Mouse (Mus musculus) neural tube, embryonic 13.5 days (tissue): ENCODE measurements at regions not wholly inside any gene's neighbourhood (a gene's known extent, or its start where the extent isn't known, plus 50 kb on each side); places are given as distances from the start of the nearest gene placed in this dataset.

Experiments used
- ATAC-seq: fragments of 200-750 bp; cut with Nextera tagmentation; 2 replicates; pipeline ENCODE4 v1.8.0; 2017; ENCODE audit warnings: low read depth, mild to moderate bottlenecking, moderate TSS enrichment, moderate library complexity
- H3K27ac ChIP-seq: fragments of 300-500 bp; sonication (generic); replicated peaks from 2 replicates; pipeline ENCODE4 v1.5.1; 2015; ENCODE audit warnings: moderate library complexity, mild to moderate bottlenecking, inconsistent platforms
- H3K27me3 ChIP-seq: fragments of 300-500 bp; sonication (generic); 2 replicates; pipeline ENCODE4 v1.6.1; 2015; ENCODE audit warnings: mild to moderate bottlenecking, inconsistent platforms
- H3K36me3 ChIP-seq: fragments of 300-500 bp; sonication (generic); 2 replicates; pipeline ENCODE4 v1.6.1; 2015; ENCODE audit warnings: mild to moderate bottlenecking, inconsistent platforms
- H3K4me1 ChIP-seq: fragments of 300-500 bp; sonication (generic); replicated peaks from 2 replicates; pipeline ENCODE4 v1.6.1; 2015; ENCODE audit warnings: inconsistent platforms
- H3K4me2 ChIP-seq: fragments of 300-500 bp; sonication (generic); 2 replicates; pipeline ENCODE4 v1.6.1; 2015; ENCODE audit warnings: inconsistent platforms, mild to moderate bottlenecking, moderate library complexity
- H3K4me3 ChIP-seq: fragments of 300-500 bp; sonication (generic); 2 replicates; pipeline ENCODE4 v1.5.1; 2015; ENCODE audit warnings: mild to moderate bottlenecking, inconsistent platforms
- H3K9ac ChIP-seq: fragments of 300-500 bp; sonication (generic); 2 replicates; pipeline ENCODE4 v1.6.1; 2015; ENCODE audit warnings: moderate library complexity, mild to moderate bottlenecking, inconsistent platforms
- H3K9me3 ChIP-seq: fragments of 300-500 bp; sonication (generic); 2 replicates; pipeline ENCODE4 v1.6.1; 2016; ENCODE audit warnings: inconsistent platforms
- WGBS: fragments of 180-500 bp; shearing (Covaris S2); methylation state at CpG from one replicate; pipeline ENCODE4 v1.1.7; 2015; 5-methylcytosine and 5-hydroxymethylcytosine counted together

GRCm38 (mm10) chr17:47317651-47318050, 51.0 kb upstream of the Mrps10 start:
- Histone ChIP-seq H3K27ac (no peak overlapping the region), H3K9ac (no peak overlapping the region), H3K36me3 (peaks cover 62% of the 10 kb centered on the region), H3K27me3 (no peaks in the 10 kb centered on the region), H3K4me1 (no peaks in the 10 kb centered on the region), H3K9me3 (no peaks in the 10 kb centered on the region), H3K4me2 (no peak overlapping the region), H3K4me3 (no peak overlapping the region)
- WGBS = 88% methylated on average over 11 of the region's 11 CpGs
- ATAC-seq = no peak

- Histone ChIP-seq H3K9ac (no peak overlapping the region), H3K4me3 (no peak overlapping the region), H3K4me1 (no peaks in the 10 kb centered on the region), H3K27me3 (no peaks in the 10 kb centered on the region), H3K36me3 (peaks cover 43% of the 10 kb centered on the region), H3K4me2 (no peak overlapping the region), H3K27ac (no peak overlapping the region), H3K9me3 (no peaks in the 10 kb centered on the region)
- 92% methylated on average over 7 of the region's 7 CpGs for whole genome bisulfite sequencing
- no peak for ATAC-seq
Measured at GRCm38 (mm10) chr17:47313162-47313561, 55.5 kb upstream of the Mrps10 start.

DNA sequence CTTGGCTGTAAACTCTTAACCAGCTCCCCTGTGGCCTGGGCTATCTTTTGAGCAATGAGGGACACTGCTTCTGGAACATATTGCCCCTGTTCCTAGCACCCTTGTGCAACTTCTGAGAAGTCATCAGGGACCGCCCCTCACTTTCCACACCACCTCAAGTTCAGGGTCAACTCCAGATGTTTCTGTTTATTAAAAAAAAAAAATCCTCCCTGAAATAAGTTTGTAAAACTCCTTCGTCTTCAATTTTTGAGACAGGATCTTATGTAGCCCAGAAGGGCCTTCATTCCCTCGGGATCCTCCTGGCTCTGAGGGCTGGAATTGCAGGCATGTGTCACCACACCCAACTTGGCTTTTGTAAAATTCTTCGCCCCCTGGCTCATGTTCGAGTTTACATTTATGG, 57.4 kb upstream of the Mrps10 start:
- Histone ChIP-seq H3K27me3 (no peaks in the 10 kb centered on the region), H3K9ac (no peak overlapping the region), H3K9me3 (no peaks in the 10 kb centered on the region), H3K4me1 (peaks cover 4% of the 10 kb centered on the region), H3K4me2 (no peak overlapping the region), H3K27ac (no peak overlapping the region), H3K4me3 (no peak overlapping the region), H3K36me3 (peaks cover 27% of the 10 kb centered on the region)
- ATAC-seq = no peak
- 92% methylated on average over 5 of the region's 5 CpGs for WGBS

GRCm38 (mm10) chr17:47306027-47306761, 62.5 kb upstream of the Mrps10 start:
- Histone ChIP-seq H3K4me2 (no peak overlapping the region), H3K36me3 (no peaks in the 10 kb centered on the region), H3K9ac (no peak overlapping the region), H3K4me3 (no peak overlapping the region), H3K4me1 (peaks cover 30% of the 10 kb centered on the region), H3K27me3 (no peaks in the 10 kb centered on the region), H3K9me3 (no peaks in the 10 kb centered on the region), H3K27ac (peak overlapping the region; percentile 28)
- ATAC-seq = 0 out of 2 replicates have a peak, but pooled peaks have one; percentile 17
- WGBS = 39% methylated on average over 13 of the region's 13 CpGs

DNA sequence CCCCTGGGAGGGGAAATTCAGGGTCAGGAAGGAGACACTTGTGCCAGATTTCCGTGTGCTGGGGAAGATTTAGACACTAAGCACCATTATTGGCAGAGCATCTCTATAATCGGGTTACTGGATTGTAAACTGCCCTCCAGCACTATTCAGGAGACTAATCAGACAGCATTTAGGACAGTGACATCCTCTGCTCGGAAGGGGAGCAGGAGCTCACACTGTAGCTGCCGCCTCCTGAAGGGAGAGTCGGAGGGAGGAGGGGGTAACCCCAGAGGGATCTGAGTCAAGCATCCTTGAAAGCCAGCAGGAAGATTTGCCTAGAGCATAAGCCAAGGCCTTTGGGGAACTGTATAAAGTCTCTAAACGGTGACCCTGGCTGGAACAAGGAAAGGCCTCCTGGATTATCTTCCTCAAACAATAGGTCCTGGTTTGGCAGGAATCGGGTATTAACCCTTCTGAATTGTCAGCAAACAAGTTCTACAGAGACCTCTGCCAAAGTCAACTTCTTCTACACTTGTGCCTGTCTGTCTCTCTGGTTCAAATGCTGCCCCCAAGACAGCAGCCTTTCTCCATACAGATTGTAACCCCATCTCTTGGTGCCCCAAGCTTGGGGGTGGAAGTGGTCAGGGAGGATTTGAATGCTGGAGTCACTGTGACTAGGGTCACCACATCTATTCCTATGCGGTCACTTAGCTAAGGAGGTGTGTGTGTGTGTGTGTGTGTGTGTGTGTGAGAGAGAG, 64.1 kb upstream of the Mrps10 start:
- Histone ChIP-seq H3K4me1 (peaks cover 30% of the 10 kb centered on the region), H3K36me3 (no peaks in the 10 kb centered on the region), H3K27me3 (no peaks in the 10 kb centered on the region), H3K4me2 (no peak overlapping the region), H3K4me3 (no peak overlapping the region), H3K9ac (0 out of 2 replicates have a peak overlapping the region, but pooled peaks have one; percentile 17), H3K9me3 (no peaks in the 10 kb centered on the region), H3K27ac (no peak overlapping the region)
- 51% methylated on average over 8 of the region's 8 CpGs for WGBS
- no peak for ATAC-seq

GRCm38 (mm10) chr17:47303600-47303999, 65.1 kb upstream of the Mrps10 start:
- H3K27ac ChIP-seq = no peak overlapping the region
- ATAC-seq = no peak
- peaks cover 30% of the 10 kb centered on the region for H3K4me1 ChIP-seq
- no peaks in the 10 kb centered on the region for H3K36me3 ChIP-seq
- no peak overlapping the region for H3K4me2 ChIP-seq
- H3K27me3 ChIP-seq = no peaks in the 10 kb centered on the region
- H3K4me3 ChIP-seq = no peak overlapping the region
- H3K9ac ChIP-seq = no peak overlapping the region
- no peaks in the 10 kb centered on the region for H3K9me3 ChIP-seq
- 93% methylated on average over 3 of the region's 3 CpGs for WGBS

- H3K4me2 ChIP-seq = no peak overlapping the region
- H3K9me3 ChIP-seq = no peaks in the 10 kb centered on the region
- no peaks in the 10 kb centered on the region for H3K36me3 ChIP-seq
- H3K4me3 ChIP-seq = no peak overlapping the region
- peaks cover 22% of the 10 kb centered on the region for H3K4me1 ChIP-seq
- WGBS = 92% methylated on average over 6 of the region's 6 CpGs
- ATAC-seq = no peak
- no peak overlapping the region for H3K9ac ChIP-seq
- no peak overlapping the region for H3K27ac ChIP-seq
- no peaks in the 10 kb centered on the region for H3K27me3 ChIP-seq
Measured at GRCm38 (mm10) chr17:47298396-47298919, 70.2 kb upstream of the Mrps10 start.

DNA sequence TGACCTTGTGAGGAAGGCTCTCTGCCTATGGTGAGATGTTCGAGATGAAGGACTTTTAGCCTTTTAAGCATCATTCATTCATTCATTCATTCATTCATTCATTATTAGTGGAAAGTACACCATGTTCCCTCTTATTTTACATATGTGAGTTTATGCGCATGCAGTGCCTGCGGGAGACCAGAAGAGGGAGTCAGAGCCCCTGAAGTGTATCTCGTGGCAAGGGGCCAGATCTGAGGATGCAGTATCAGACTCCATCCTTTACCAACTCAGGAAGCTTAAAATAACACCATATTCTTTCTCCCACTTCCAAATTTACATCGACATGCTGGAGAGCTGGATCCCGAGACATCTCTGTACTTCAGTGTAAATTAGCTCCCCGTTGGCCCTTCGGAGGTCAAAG, 70.7 kb upstream of the Mrps10 start:
- Histone ChIP-seq H3K4me2 (no peak overlapping the region), H3K27ac (no peak overlapping the region), H3K4me1 (peaks cover 22% of the 10 kb centered on the region), H3K4me3 (no peak overlapping the region), H3K9ac (no peak overlapping the region), H3K27me3 (no peaks in the 10 kb centered on the region), H3K9me3 (no peaks in the 10 kb centered on the region), H3K36me3 (no peaks in the 10 kb centered on the region)
- ATAC-seq = no peak
- WGBS = 88% methylated on average over 8 of the region's 8 CpGs

DNA sequence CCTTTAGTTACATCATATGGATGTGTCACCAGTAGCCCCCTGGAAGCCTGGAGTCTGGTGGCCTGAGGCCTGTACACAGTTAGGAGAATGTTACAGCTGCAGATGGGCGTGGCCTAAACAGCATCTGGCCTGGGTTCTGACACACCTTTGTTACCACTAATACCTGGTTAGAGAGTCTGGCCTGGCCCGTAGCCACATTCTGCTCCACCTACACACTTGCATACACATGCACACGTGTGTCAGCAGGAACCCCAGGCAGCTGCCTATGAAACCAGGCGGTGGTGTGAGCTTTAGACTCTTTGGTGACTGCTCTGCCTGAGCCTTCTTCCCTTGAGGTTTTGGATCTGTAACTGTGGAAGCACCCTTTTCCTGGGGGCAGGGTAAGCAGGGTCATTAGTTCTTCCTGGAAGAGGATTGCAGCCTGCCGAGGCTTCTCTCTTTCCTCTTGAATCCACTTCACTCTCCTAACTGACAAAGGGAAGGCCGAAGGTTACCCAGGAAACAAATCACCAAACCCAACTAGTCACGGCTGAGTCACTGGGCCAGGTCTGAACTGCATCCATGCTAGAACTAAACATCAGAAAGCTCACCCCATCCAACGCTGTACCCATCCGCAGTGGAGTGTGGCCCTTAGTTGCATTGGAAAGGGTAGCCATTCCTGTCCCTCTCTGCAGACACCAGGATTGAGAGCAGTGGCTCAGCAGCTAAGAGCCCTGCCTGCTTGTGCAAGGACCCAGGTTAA, 71.8 kb upstream of the Mrps10 start:
- ATAC-seq = no peak

DNA sequence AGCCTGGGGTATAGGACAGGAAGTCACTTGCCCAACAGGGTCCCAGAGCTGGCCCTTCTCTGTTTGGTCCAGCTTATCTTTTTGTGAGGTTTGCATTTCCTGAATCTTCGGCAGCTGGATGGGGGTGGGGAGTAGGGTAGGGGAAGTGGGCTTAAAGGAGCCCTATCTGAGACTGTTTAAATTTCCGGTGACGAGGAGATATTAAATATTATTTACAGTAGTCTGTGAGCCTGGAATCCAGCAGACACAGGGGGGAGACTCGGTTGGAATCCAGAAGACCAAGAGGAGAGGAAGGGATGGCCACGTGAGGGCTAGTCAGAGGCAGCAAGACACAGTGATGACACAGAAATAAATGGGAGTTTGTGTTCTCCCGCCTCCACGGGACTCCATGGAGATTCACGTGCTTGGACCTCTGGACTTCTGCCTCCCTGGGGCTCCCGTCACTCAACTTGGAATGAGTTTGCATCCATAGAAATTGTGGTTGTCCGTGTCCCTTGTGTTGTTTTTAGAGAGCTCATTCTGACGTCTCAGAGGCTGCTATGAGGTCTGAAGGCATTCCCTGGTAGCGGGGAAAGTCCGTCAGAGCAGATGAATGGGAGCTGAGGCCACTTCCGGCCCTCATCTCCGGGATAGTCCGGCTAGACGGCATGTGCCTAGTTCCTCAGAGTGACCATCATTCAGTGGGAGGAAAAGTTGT, 73.2 kb upstream of the Mrps10 start:
- no peak for ATAC-seq
- Histone ChIP-seq H3K36me3 (peaks cover 3% of the 10 kb centered on the region; the same call in 1 of the 2 replicates), H3K4me1 (peaks cover 19% of the 10 kb centered on the region), H3K9ac (no peak overlapping the region), H3K4me2 (0 out of 2 replicates have a peak overlapping the region, but pooled peaks have one; percentile 5), H3K9me3 (no peaks in the 10 kb centered on the region), H3K27me3 (no peaks in the 10 kb centered on the region), H3K4me3 (no peak overlapping the region), H3K27ac (0 out of 2 replicates have a peak overlapping the region, but pooled peaks have one; percentile 13)
- 67% methylated on average over 17 of the region's 17 CpGs for WGBS

More for the DNA sequence above, 71.8 kb upstream of the Mrps10 start:
- Histone ChIP-seq H3K4me2 (no peak overlapping the region), H3K4me3 (no peak overlapping the region), H3K4me1 (peaks cover 22% of the 10 kb centered on the region), H3K9ac (no peak overlapping the region), H3K27ac (no peak overlapping the region), H3K36me3 (no peaks in the 10 kb centered on the region), H3K9me3 (no peaks in the 10 kb centered on the region), H3K27me3 (no peaks in the 10 kb centered on the region)
- 83% methylated on average over 9 of the region's 9 CpGs for WGBS

DNA sequence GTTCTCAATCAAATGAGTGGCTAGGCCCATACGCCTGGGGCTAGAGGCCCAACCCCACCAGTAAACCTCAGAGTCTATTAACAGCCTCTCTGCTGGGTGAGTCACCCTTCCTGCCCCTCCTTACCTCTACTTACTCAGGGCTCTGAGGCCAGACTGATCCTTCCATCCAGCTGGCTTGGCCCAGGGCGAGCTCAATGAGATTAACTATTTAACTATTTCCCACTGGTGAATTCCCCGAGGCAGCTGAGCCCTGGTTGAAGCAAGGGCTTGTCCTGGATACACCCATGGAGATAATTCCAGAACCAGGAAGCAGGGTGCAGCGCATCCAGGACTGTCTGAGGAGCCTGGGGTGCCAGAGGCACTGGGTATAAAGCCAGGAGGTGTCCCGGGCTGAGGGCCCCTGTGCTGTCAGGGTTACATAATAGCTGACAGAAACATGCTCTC, 74.6 kb upstream of the Mrps10 start:
- Histone ChIP-seq H3K4me2 (no peak overlapping the region), H3K27me3 (no peaks in the 10 kb centered on the region), H3K36me3 (peaks cover 8% of the 10 kb centered on the region), H3K9me3 (no peaks in the 10 kb centered on the region), H3K27ac (no peak overlapping the region), H3K9ac (no peak overlapping the region), H3K4me1 (peaks cover 19% of the 10 kb centered on the region), H3K4me3 (no peak overlapping the region)
- 64% methylated on average over 5 of the region's 5 CpGs for WGBS
- ATAC-seq = peak; percentile 61; the same call in 1 of the 2 replicates
